In genomic region chr4:25408696-25409448, GRCm38 (mm10) we compare ENCODE assay signal across 8 mouse cellular contexts.
A peak's percentile ranks its signal among the peaks of the same experiment; 100 is the strongest.
DNase-seq lines count a peak whose midpoint lies in the region; TF ChIP-seq lines count a peak whose summit lies in the region.

No protein-coding gene starts in this region.

- DNase-seq in kidney, postnatal 10 days: peak; percentile 45
- DNase-seq in kidney, adult 11 months: no peak
- DNase-seq in hindbrain, embryonic 10.5 days (ENCODE audit: low spot score): peak; percentile 77
- DNase-seq in left cerebral cortex, postnatal 36 days (ENCODE audit: low spot score in 2 of 2): peak; percentile 25 to 27
- DNase-seq in right cerebral cortex, postnatal 10 days (ENCODE audit: low spot score in 2 of 2): peak; percentile 79 to 91
- DNase-seq in thymus, adult 2 months: no peak
- no peak for DNase-seq in natural killer cell, adult 2 months (ENCODE audit: low spot score in 2 of 2)
- DNase-seq in heart, postnatal 25 days (ENCODE audit: low spot score): no peak

- intact Hi-C loops in left cerebral cortex, postnatal 36 days (cut with DNase I): no loop called here
- intact Hi-C loops in heart, postnatal 25 days (cut with DNase I): no loop called here

- peaks cover 33% of the 10 kb centered on the region for H3K4me1 ChIP-seq in hindbrain, embryonic 10.5 days (replicated peaks)
- no peaks in the 10 kb centered on the region for H3K4me1 ChIP-seq in thymus, adult 2 months (replicated peaks; ENCODE audit: control insufficient read depth, insufficient read depth, low read length)

- peak overlapping the region; percentile 20; the same call in 1 of the 2 replicates for H3K4me3 ChIP-seq in hindbrain, embryonic 10.5 days
- no peak overlapping the region for H3K4me3 ChIP-seq in thymus, adult 2 months (ENCODE audit: control insufficient read depth, insufficient read depth, low read length)

- no peak for TF ChIP-seq CTCF in thymus, adult 2 months (IDR thresholded peaks at IDR 0.05; ENCODE audit: borderline replicate concordance, control insufficient read depth, extremely low read depth, insufficient read depth, low read length, poor library complexity)

- no peak for TF ChIP-seq POLR2A in thymus, adult 2 months (IDR thresholded peaks at IDR 0.05; ENCODE audit: control insufficient read depth, extremely low read depth, insufficient read depth, low read length, poor library complexity)

- H3K27me3 ChIP-seq in hindbrain, embryonic 10.5 days (ENCODE audit: insufficient read depth, poor library complexity, severe bottlenecking): no peaks in the 10 kb centered on the region
- no peaks in the 10 kb centered on the region for H3K27me3 ChIP-seq in thymus, adult 2 months (ENCODE audit: control insufficient read depth, insufficient read depth, low read length)

- whole genome bisulfite sequencing in hindbrain, embryonic 10.5 days: 21% methylated on average over 3 of the region's 3 CpGs
- WGBS in thymus, adult 2 months: 53% methylated on average over 3 of the region's 3 CpGs

- H3K36me3 ChIP-seq in hindbrain, embryonic 10.5 days: no peaks in the 10 kb centered on the region
- no peaks in the 10 kb centered on the region for H3K36me3 ChIP-seq in thymus, adult 2 months (ENCODE audit: control insufficient read depth, insufficient read depth, low read length)

- peak overlapping the region; percentile 86 for H3K27ac ChIP-seq in hindbrain, embryonic 10.5 days
- no peak overlapping the region for H3K27ac ChIP-seq in thymus, adult 2 months (ENCODE audit: control insufficient read depth, insufficient read depth, low read length)

- no peaks in the 10 kb centered on the region for H3K9me3 ChIP-seq in hindbrain, embryonic 10.5 days

Comparison
In these comparisons a context has a peak if more than half of its experiments do, and no peak if none do; other contexts are left out.
1. DNase-seq: peak in kidney, postnatal 10 days (single experiment), hindbrain, embryonic 10.5 days (single experiment), left cerebral cortex, postnatal 36 days (2 of 2) and right cerebral cortex, postnatal 10 days (2 of 2); none in kidney, adult 11 months (single experiment), thymus, adult 2 months (single experiment), natural killer cell, adult 2 months (0 of 2) and heart, postnatal 25 days (single experiment).